Mouse (Mus musculus) heart, postnatal 14 days (tissue): ENCODE data around the gene Mob3b. TPM values are rescaled to one million over a fixed set of nuclear protein-coding genes. Genes with fewer than 3 reads are reported as not detected.

Source experiments
- DNase-seq, 2 experiments: peaks; one replicate each; pipeline ENCODE4 v3.0.0; 2021 to 2022
- intact Hi-C: fragments of 180-260 bp; cut with DNase I; formaldehyde crosslinking; loops from one replicate; pipeline ENCODE4 v1.15.1; 2025
- total RNA-seq, 2 experiments: library from RNA; stranded (reverse); gene quantifications; 2 replicates each; pipeline ENCODE4 v1.2.3; 2021

The Mob3b gene
- total RNA-seq, 2 experiments from 2014 or later: 1.1 to 1.8 TPM

DNA sequence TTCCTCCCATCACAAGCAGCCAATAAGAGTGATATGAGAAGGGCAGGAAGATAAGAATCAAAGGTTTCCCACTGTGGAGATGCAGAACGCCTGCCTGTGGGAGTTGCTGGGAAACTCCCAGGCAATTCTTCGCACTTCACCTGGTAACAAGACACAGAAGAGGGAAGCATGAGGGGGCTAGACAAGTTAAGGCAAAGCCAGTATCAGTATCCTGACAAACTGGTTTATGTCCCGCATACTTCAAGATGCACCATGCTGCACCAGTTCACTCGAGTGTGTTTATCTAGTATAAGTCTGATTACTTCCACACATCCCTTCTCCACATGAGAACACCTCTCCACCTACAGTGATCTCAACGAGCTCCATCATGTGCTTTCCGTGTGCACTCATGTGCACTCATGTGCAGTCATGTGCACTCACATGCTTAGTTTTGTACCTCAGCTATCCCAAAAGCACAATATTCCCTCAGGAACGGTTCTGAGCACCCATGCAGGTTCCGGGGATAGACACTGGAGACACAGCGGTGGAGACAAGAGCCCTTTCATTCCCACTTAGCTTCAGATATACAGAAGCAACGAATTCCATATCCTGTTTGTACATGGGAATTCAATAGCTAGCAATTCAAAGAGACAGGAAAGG lies 74.7 kb downstream of the Mob3b start:
- DNase-seq: no peak
- intact Hi-C loops: no loop called here

DNA sequence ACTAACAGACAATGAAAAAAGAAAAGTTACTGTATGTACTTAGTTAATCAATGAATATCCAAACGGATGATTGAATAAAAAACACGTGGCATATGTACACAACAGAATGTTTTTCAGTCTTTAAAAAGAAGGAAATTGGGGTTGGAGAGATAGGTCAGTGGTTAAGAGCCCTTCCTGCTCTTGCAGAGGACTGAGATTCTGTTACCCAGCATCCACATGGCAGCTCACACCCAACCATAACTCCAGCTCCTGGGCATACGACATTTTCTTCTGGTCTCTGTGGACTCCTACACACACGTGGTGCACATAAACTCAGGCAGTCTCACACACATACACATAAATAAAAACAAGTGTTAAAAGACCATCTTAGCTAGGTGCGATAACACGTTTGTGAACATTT lies 77.0 kb downstream of the Mob3b start:
- intact Hi-C loops: no loop called here
- no peak for DNase-seq

DNA sequence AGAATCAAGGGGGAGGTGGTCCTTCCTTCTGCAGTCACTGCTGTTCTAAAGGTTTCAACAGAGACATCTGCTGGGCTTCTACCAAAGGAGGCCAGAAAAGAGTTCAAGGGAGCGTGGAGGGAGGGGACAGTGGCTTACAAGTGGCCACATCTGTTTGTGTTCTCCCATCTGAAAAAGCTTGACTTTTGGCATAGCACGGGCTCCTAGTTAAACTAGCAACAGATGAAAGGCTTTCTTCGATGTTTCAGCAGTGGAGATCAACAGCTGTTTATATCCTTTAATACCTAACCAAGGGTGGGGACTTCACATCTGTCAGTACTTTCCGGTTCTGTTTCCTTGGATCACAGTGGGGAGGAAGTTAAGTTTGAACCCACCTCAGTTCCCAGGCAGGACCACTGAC lies 88.5 kb downstream of the Mob3b start:
- intact Hi-C loops: loop anchor here (5.0 kb wide), 1 partner anchor 89 kb away; the partner anchor contains the start of gene Mob3b
- no peak for DNase-seq

DNA sequence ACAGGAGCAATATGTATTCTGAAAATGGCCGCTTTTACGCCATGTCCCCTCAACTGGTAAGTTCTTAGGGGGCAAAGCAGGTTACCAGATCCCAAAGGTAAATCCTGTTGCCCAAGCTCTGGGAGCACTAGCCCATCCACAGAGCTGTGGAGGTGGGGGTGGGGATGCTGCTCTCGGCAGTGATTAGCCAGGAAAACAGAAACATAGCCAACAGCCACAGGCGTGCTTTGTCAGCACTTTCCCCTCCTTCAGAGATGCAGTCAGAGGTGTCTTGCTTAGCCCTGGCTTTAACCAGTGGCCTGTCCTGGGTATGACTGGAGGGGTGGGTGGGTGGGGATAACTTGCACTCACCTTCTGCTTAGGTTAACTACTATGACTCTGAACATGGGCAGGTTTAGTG lies 91.1 kb downstream of the Mob3b start:
- intact Hi-C loops: loop anchor here (5.0 kb wide), 1 partner anchor 91 kb away; the partner anchor contains the start of gene Mob3b
- no peak for DNase-seq

DNA sequence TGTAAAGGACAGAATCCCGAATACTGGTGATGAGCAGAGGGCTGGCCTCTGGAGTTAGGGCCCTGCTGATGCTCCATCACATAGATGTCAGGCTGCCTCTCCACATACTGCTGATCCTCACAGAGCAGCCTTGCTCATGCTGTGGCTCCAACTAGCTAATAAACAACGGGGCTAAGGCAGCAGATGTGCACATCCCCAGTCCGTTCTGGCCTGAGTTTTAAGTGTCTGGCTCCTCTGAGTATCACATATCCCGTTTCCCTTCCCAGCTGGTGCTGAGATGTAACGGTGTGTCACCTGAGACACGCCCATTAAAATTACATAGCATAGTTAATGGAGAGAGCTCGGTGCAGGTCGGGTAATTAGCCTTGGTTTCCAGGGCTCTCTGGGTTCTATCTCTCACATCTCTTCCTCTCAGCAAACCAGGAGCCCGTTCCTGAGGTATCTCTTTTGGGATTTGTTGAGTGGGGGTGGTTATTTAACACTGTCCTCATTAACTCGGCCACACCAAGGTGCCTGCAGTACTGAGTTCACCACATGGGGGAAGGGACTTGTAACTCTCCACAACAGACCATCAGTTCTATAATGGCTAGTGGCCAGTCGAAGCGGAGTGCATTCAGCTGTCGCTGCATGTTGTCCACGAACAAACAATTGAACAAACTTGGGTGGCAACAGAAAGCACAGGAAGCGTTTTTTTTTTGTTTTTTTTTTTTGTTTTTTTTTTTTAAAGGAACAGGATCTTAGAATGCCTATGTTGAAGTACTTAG lies 92.0 kb downstream of the Mob3b start:
- intact Hi-C loops: loop anchor here (5.0 kb wide), 1 partner anchor 92 kb away; the partner anchor contains the start of gene Mob3b
- DNase-seq: peak in 1 of 2 experiments; percentile 35

DNA sequence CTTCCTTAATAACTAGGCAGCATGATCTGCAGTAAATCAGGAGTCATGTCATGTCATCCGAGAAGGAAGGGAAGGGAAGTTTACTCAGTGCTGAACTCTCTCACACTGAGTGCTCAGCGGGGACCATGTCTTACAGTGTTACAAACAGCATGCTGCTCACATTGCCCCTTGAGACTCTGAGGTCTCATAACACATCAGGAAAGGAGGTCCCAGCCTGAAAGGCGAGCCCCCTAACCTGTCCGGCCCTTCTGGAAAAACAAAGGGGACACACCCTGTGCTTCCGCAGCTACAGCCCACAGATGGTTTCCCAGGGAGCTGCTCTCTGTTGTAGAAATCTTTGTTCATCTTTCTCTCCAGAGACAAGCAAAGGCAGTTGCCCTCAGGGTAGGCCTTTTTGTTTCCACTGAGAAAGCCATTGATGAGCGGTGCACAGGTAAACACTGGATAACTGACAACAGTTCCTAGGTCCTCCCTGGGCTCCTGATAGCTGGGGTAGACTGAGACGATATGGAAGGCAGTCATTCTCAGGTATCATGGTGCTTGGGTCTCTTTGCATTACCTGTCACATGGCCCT lies 94.1 kb downstream of the Mob3b start:
- DNase-seq: no peak
- intact Hi-C loops: no loop called here

DNA sequence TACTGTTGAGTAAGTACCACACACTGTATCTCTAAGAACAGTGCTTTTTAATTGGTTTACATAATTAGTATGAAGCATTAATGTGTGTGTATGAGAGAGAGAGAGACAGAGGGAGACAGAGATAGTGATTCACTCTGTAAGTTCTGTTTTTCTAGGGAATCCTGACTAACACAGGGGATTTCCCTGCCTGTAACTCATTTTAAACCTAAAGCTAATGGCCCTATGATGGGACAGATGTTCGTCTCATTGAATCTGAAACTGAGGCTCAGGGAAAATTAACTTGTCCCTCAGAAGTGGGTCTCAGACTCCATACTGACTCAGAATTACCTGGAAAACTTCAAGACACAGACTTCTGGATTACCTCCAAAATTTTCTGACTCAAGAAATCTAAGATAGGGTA lies 96.3 kb downstream of the Mob3b start:
- DNase-seq: no peak
- intact Hi-C loops: no loop called here

DNA sequence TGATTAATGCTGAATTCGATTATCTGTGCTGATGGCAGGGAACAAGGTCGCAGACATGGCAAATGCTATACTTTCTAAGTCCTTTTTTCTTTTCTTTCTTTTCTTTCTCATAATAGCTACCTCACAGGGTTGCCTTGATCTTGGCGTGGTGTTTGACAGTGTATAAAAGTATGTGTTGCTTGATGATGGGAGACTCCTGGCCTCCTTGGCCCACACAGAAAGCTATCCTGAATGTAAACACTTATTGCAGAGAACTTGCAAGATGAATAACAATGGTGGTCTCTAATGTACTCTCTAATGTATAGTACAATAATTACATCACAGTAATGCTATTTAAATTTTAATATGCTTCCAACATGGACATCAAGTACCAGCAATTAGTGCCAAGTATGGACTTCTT lies 96.9 kb downstream of the Mob3b start:
- intact Hi-C loops: no loop called here
- no peak for DNase-seq

DNA sequence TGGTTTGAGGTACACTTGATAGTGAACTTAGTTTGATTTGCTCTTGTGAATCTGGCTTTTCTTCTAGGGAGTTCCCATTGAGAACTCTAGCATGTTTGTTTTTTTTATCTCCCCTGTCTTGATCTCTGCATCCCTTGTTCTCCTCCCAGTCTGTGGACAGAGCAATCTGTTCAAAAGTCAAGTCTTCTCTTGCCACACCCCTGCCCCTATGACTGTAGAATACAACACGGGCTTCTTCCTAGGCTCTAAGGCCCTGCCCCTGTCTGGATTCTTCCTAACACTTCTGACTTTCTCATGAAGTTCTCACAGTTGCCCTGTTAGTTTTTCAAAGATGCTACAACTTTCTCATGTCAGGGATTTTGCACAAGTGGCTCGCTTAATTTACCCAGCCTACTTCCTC lies 102.9 kb downstream of the Mob3b start:
- intact Hi-C loops: no loop called here
- DNase-seq: no peak

DNA sequence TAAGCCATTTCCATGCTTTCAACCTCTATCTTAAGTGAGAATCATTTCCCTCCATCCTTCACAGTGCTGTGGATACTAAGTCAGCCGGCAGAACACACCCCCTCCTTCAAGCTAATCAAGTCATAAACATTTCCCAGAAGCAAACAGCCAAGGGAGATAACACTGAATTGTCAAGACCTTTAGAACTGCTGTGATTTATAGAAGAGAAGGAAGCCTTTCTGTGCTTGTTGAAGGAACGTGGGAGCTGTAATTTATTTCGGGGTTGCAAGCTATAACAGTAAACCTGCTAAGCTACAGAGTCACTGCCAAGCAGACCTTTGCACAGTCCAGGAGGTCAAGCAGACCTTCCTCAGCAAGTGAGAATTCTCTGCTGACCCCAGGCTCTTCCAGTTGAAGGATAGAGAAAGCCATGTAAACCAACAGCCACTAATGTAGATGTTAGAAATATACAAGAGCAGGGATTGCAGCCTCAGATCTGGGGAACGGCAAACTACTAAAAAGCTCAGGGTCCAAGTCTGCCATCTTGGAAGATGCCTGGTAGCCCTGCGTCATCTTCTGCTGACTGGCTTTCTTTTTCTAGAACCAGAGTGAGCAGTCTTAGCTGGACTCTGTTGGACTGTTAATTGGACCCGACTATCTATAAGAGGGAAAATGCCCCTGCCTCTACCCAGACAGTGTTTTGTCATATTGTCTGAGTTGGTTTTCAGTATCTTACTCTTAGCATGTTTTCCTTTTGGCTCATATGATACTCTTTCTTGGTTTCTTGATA lies 104.9 kb downstream of the Mob3b start:
- intact Hi-C loops: no loop called here
- DNase-seq: no peak

DNA sequence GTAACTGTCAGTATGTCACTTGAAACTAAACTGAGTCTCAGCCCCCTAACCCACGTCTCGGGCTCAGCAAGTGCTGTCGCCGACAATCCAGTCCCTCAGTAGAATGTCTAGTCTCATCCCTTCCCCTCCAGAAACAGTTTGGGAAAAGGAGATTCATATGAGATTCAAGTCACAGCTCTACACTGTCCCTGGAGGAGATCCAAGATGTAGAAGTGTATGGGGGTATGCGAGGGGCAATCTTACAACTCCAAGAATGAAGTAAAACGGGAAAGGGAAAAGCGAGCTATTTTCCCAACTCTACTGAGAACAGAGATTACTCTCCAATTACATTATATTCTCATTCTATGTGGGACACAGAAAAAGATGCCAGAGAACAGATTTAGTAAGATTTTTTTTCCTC lies 106.1 kb downstream of the Mob3b start:
- intact Hi-C loops: no loop called here
- no peak for DNase-seq

DNA sequence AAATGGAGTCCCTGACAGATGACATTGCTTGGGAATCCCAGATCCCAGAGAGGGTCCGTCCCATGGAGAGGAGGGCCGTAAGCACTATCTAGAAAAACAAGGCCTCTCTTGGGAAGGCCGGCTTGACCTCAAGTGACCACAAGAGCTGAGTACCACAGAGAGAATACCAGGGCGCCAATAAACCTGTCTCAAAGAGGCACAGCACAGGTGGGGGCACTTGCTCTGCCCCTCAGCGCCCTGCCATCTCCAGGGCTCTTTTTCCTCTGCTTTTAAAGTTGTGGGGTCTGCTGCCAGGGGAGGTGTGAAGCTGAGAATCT lies 107.6 kb downstream of the Mob3b start:
- intact Hi-C loops: no loop called here
- DNase-seq: no peak

DNA sequence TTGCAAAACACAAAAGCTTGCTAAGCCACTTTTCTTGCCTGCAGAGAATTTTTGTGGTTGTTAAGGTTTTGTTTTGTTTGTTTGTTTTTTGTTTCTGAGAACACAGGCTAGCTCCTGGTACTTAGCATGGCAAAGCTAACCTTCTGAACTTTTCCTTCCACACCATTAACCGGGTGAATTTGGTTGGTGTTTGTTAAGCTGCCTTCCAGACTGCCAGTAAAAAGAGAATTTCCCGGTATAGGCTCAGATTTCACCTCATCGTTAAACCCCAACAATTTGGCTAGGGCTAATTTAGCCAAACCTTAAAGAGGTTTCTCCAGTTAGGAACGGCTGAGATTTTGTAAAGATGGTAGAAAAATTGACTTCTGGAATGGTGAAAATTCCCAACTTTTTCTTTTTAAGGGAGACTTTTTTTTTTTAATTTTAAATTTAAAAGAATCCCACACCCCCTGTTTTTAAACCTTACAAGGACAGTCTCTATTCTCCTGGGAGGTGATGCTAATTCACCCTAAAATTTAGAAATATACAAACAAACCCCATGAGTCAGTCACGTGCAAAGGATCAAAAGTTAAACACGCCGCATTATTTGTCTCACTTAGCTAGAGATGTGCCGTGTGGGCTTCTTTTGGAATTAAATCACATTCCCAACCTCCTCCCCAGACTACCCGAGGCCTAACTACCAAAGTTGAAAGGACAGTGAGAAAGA lies 108.1 kb downstream of the Mob3b start:
- intact Hi-C loops: no loop called here
- no peak for DNase-seq

DNA sequence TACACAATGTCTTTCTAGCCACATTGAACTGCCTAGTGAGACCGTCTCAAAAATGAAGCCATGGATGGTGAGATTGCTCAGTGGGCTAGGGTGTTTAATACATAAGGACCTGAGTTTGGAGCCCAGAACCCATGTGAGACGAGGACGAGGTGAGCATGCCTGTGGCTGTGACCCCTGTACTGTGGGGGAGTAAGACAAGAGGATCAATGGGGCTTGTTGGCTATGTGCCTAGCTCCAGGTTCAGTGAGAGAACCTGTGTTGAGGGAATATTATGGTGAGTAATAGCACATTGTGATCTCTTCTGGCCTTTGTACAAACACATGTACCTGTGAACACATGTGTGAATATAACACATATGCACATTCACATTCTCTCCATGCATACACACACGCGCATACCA lies 116.4 kb downstream of the Mob3b start:
- no peak for DNase-seq

DNA sequence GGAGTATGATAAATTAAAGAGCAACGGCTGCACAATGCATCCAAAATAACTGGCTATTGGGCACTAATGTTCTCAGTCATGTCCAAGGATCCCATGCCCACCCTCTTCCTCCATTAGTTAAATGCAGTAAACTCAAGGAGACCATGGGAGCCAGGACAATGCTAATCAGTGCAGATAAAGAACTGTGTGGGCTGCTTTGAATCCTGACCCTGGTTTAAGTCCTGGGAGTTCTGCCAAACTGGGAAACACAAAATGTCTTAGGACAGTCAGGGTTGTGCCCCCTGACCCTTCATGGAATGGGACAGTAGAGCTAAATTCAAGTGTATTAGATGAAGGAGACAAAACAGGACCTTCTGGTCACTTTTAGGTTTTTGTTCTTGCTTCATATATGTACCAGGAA lies 117.0 kb downstream of the Mob3b start:
- no peak for DNase-seq
- intact Hi-C loops: no loop called here

More for the DNA sequence above, 116.4 kb downstream of the Mob3b start:
- intact Hi-C loops: no loop called here

DNA sequence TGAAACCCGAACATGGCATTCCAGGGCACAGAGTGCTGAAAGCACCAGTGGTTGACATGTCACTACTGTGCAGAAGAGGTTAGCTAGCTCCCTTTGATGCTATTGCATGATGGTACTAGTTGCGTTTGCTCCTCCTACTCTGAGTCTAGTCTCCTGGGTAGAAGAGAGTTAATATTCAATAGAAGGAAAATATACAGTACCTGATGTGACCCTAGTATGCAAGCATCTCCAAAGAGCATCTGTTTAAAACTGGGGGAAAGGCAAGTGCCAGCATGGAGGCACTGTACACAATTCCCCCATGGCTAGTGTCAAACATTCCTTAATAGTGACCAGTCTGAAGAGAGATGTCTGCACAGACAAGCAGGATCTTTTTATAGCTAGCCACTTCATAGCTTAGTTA lies 119.5 kb downstream of the Mob3b start:
- no peak for DNase-seq
- intact Hi-C loops: no loop called here

DNA sequence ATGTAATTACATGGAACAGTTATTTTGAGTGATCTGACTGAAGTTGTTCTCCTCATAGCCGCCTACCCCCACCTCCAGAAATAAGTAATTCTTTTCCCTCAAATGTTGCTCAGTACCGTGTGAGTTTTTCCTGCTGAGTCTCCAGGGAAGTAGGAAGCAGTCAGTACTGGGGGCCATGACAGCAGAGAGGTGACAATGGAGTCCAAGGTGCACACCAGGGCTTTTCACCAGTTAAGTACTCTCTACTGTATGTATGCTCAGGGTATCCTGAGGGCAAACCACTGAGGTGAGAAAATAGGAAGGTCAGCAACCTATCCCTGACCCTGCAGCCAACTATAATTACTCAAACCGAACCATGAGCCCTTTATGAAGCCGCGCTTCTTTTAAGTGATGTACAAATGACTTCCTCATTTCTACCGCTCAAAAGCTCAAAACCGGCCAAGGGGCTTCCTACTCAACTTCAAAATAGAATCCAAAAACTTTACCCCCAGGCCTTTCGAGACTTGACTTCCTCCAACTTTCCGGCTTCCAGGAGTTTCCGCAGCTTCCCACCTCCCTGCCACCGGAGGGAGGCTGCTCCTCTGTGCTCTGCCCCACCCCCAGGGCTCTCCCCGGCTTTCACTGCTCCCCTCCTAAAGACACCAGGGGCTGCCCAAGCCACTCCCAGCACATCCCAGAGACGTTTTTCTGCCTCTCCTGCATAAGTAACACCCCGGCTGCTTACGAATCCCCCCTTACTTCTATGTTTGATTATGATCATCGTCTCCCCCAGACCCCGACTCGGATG lies 122.6 kb downstream of the Mob3b start:
- intact Hi-C loops: no loop called here

DNA sequence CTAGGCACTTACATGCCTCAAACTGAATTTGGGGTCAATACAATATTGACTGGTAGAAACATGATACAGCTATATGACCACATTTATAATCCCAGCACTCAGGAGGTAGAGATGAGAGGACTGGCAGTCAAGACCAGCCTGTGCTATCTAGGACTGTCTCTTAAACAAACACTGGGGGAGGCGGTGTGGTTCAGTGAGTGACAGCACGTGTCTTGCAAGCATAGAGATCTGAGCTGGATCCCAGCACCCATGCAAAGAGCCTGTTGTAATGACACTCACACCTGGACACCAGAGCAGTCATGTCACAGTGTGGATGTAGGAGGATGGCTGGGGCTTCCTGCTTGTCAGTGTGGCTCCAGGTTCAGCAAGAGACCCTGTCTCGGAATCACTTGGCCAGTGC lies 124.5 kb downstream of the Mob3b start:
- intact Hi-C loops: no loop called here

More for the DNA sequence above, 122.6 kb downstream of the Mob3b start:
- DNase-seq: no peak

DNA sequence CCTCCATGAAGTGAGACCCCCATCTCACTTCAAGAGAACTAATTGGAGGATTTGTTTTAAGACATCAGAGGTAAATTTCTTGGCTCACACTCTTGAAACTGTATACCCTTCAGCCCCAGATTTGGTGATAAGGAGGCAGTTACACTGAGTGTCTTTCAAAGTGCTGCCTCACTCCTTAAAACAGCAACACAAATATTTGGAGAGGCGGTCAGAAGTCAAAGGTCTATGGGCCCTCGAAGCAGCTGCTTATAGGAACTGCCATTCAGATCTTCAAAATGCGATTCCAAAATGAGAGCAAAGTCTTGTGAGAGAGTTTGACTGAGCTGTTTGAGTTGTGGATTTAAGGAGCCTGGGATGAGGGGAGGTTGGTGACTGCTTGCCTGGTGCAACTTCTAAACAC lies 125.7 kb downstream of the Mob3b start:
- no peak for DNase-seq
- intact Hi-C loops: no loop called here

More for the DNA sequence above, 124.5 kb downstream of the Mob3b start:
- DNase-seq: no peak

DNA sequence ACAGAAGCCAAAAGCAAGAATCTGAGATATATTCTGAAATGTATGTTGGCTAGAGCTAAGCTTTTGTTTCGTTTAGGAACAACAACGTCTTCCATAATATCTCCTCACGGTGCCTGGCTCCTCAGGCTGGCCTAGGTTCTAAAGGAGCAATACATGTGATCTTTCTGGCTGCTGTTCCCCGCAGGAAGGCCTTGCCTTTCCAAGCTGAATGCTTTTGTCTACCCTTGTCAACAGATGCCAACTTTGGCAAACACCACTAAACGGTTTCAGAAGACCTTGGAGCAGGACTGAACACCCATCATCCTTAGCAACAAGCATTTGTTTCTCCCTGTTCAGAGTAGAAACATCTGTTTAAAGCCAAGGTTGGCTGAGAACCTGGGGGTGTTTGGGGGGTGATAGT lies 126.1 kb downstream of the Mob3b start:
- no peak for DNase-seq
- intact Hi-C loops: no loop called here
